30 mouse cellular contexts compared by ENCODE assay signal in the genomic region with DNA sequence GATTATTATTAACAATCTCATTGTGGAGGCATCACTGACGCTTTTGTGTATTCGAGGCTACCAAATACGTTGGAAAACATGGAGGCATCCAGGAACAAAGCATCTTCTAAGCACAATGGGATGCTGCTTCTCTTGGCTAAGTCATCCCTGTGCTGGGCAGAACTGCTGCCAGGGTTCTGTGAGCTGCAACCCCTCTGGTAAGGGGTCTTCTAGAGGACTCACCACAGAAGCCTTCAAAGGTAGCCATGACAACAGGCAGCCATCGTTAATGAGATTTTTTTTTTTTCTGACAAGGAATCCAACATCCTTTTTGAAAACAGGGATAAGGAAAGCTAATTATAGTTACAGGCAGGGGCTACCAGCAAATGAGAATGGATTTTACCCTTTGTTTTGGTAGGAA. TPM values are rescaled to one million over a fixed set of nuclear protein-coding genes. Genes with fewer than 3 reads are reported as not detected.
A peak's percentile ranks its signal among the peaks of the same experiment; 100 is the strongest.
DNase-seq lines count a peak whose midpoint lies in the region; ATAC-seq and TF ChIP-seq lines count a peak whose summit lies in the region.
"Had no signal": no experiment of that assay in that cellular context is flagged by ENCODE, and none has a peak within 500 bp of the region (broad histone marks: within the 10 kb centered on the region; RNA-seq: fewer than 3 reads in every experiment).

No protein-coding gene starts in this region.

- no peaks in the 10 kb centered on the region for H3K9me3 ChIP-seq in hindbrain, embryonic 12.5 days (replicated peaks)
- H3K9me3 ChIP-seq in hindbrain, embryonic 16.5 days (ENCODE audit: control insufficient read depth, low read length) = no peaks in the 10 kb centered on the region
- H3K9me3 ChIP-seq in forebrain, embryonic 15.5 days = no peaks in the 10 kb centered on the region
- no peaks in the 10 kb centered on the region for H3K9me3 ChIP-seq in midbrain, embryonic 11.5 days (ENCODE audit: control insufficient read depth, low read length)
- no peaks in the 10 kb centered on the region for H3K9me3 ChIP-seq in midbrain, postnatal 0 days (ENCODE audit: low read length)
- H3K9me3 ChIP-seq: embryonic facial prominence, embryonic 15.5 days; heart, embryonic 12.5 days; hindbrain, embryonic 15.5 days; kidney, embryonic 15.5 days; limb, embryonic 12.5 days had no signal

- peaks cover 9% of the 10 kb centered on the region; the same call in 1 of the 2 replicates for H3K4me1 ChIP-seq in hindbrain, embryonic 12.5 days
- no peaks in the 10 kb centered on the region for H3K4me1 ChIP-seq in hindbrain, embryonic 16.5 days (ENCODE audit: control insufficient read depth, insufficient read depth, low read depth, low read length)
- H3K4me1 ChIP-seq in forebrain, embryonic 15.5 days = peaks cover 5% of the 10 kb centered on the region
- no peaks in the 10 kb centered on the region for H3K4me1 ChIP-seq in midbrain, embryonic 11.5 days (ENCODE audit: control insufficient read depth, insufficient read depth, low read length)
- no peaks in the 10 kb centered on the region; the same call in 1 of the 2 replicates for H3K4me1 ChIP-seq in midbrain, postnatal 0 days (ENCODE audit: insufficient read depth, low read length)
- H3K4me1 ChIP-seq in lung, adult 2 months (ENCODE audit: control insufficient read depth, insufficient read depth, low read length) = no peaks in the 10 kb centered on the region
- H3K4me1 ChIP-seq in kidney, adult 2 months (ENCODE audit: control insufficient read depth, insufficient read depth, low read length) = peaks cover 3% of the 10 kb centered on the region; the same call in 1 of the 2 replicates
- H3K4me1 ChIP-seq: embryonic facial prominence, embryonic 15.5 days; heart, embryonic 12.5 days; hindbrain, embryonic 15.5 days had no signal

- no peak overlapping the region for H3K4me3 ChIP-seq in hindbrain, embryonic 12.5 days
- H3K4me3 ChIP-seq in hindbrain, embryonic 16.5 days (ENCODE audit: low read length) = no peak overlapping the region
- no peak overlapping the region for H3K4me3 ChIP-seq in forebrain, embryonic 15.5 days
- no peak overlapping the region for H3K4me3 ChIP-seq in midbrain, embryonic 11.5 days (ENCODE audit: low read depth, low read length)
- H3K4me3 ChIP-seq in midbrain, postnatal 0 days (ENCODE audit: low read depth, low read length) = no peak overlapping the region
- H3K4me3 ChIP-seq in lung, adult 2 months (replicated peaks; ENCODE audit: extremely low read depth, low read depth, low read length) = no peak overlapping the region
- H3K4me3 ChIP-seq in kidney, adult 2 months (ENCODE audit: insufficient read depth, low read depth, low read length) = no peak overlapping the region
- H3K4me3 ChIP-seq: embryonic facial prominence, embryonic 15.5 days; heart, embryonic 12.5 days; hindbrain, embryonic 15.5 days; kidney, embryonic 15.5 days; limb, embryonic 12.5 days had no signal

- no peak for TF ChIP-seq POLR2A in lung, adult 2 months (IDR thresholded peaks at IDR 0.05; ENCODE audit: borderline replicate concordance, extremely low read depth, low read depth, low read length)
- TF ChIP-seq POLR2A in kidney, adult 2 months (IDR thresholded peaks at IDR 0.05; ENCODE audit: low read depth, low read length) = no peak

- H3K9ac ChIP-seq in hindbrain, embryonic 12.5 days = no peak overlapping the region
- no peak overlapping the region for H3K9ac ChIP-seq in hindbrain, embryonic 16.5 days (ENCODE audit: low read depth, low read length)
- no peak overlapping the region for H3K9ac ChIP-seq in forebrain, embryonic 15.5 days (replicated peaks)
- H3K9ac ChIP-seq in midbrain, embryonic 11.5 days (ENCODE audit: low read length) = no peak overlapping the region
- H3K9ac ChIP-seq in midbrain, postnatal 0 days (replicated peaks; ENCODE audit: low read length, poor library complexity, severe bottlenecking) = no peak overlapping the region
- H3K9ac ChIP-seq: embryonic facial prominence, embryonic 15.5 days; heart, embryonic 12.5 days; hindbrain, embryonic 15.5 days; kidney, embryonic 15.5 days; limb, embryonic 12.5 days; liver, postnatal 0 days had no signal

- no peak for TF ChIP-seq CTCF in midbrain, postnatal 0 days (IDR thresholded peaks at IDR 0.05)
- no peak for TF ChIP-seq CTCF in lung, adult 2 months (IDR thresholded peaks at IDR 0.05; ENCODE audit: insufficient read depth, low read length)
- no peak for TF ChIP-seq CTCF in kidney, adult 2 months (conservative IDR thresholded peaks at IDR 0.05; ENCODE audit: insufficient read depth, insufficient read length, low read depth, low read length)

- DNase-seq in midbrain, embryonic 11.5 days (ENCODE audit: low spot score, missing footprints) = no peak
- DNase-seq in midbrain, postnatal 0 days (ENCODE audit: low spot score) = peak; percentile 17
- no peak for DNase-seq in lung, adult 2 months
- DNase-seq in yolk sac, embryonic 10.5 days (ENCODE audit: low spot score) = no peak
- no peak for DNase-seq in kidney, adult 2 months
- DNase-seq: adrenal gland, adult 2 months; cerebellum, adult 2 months; cerebellum, postnatal 36 days; gastrocnemius, postnatal 10 days; heart, adult 18-20 months; heart, postnatal 10 days; kidney, postnatal 36 days; liver, postnatal 0 days; lung, postnatal 10 days; right cerebral cortex, adult 18-20 months; right cerebral cortex, postnatal 4 days; thymus, postnatal 14 days had no signal

- no peak overlapping the region for H3K4me2 ChIP-seq in hindbrain, embryonic 12.5 days (replicated peaks)
- no peak overlapping the region for H3K4me2 ChIP-seq in hindbrain, embryonic 16.5 days (ENCODE audit: low read length)
- H3K4me2 ChIP-seq in forebrain, embryonic 15.5 days (replicated peaks) = no peak overlapping the region
- no peak overlapping the region for H3K4me2 ChIP-seq in midbrain, embryonic 11.5 days
- H3K4me2 ChIP-seq in midbrain, postnatal 0 days (ENCODE audit: low read depth, low read length, poor library complexity, severe bottlenecking) = no peak overlapping the region
- H3K4me2 ChIP-seq: embryonic facial prominence, embryonic 15.5 days; heart, embryonic 12.5 days; hindbrain, embryonic 15.5 days; kidney, embryonic 15.5 days; limb, embryonic 12.5 days; liver, embryonic 11.5 days had no signal

- H3K36me3 ChIP-seq in hindbrain, embryonic 12.5 days = no peaks in the 10 kb centered on the region
- H3K36me3 ChIP-seq in hindbrain, embryonic 16.5 days (ENCODE audit: control insufficient read depth, insufficient read depth, low read length) = no peaks in the 10 kb centered on the region
- H3K36me3 ChIP-seq in forebrain, embryonic 15.5 days = no peaks in the 10 kb centered on the region
- H3K36me3 ChIP-seq in midbrain, embryonic 11.5 days (ENCODE audit: control insufficient read depth, insufficient read depth, low read length) = no peaks in the 10 kb centered on the region
- no peaks in the 10 kb centered on the region for H3K36me3 ChIP-seq in midbrain, postnatal 0 days (ENCODE audit: insufficient read depth, low read length)
- no peaks in the 10 kb centered on the region for H3K36me3 ChIP-seq in kidney, adult 2 months (ENCODE audit: control insufficient read depth, insufficient read depth, low read length)
- H3K36me3 ChIP-seq: embryonic facial prominence, embryonic 15.5 days; G1E; heart, embryonic 12.5 days; hindbrain, embryonic 15.5 days; kidney, embryonic 15.5 days; limb, embryonic 12.5 days had no signal

- WGBS in hindbrain, embryonic 12.5 days = 54% methylated on average over 4 of the region's 4 CpGs
- 39% methylated on average over 4 of the region's 4 CpGs for WGBS in hindbrain, embryonic 16.5 days
- WGBS in forebrain, embryonic 15.5 days = 15% methylated on average over 4 of the region's 4 CpGs
- WGBS in midbrain, embryonic 11.5 days = 18% methylated on average over 4 of the region's 4 CpGs
- WGBS in midbrain, postnatal 0 days = 24% methylated on average over 4 of the region's 4 CpGs
- WGBS in lung, adult 2 months = 73% methylated on average over 4 of the region's 4 CpGs
- 79% methylated on average over 4 of the region's 4 CpGs for WGBS in kidney, adult 2 months

- H3K27ac ChIP-seq in hindbrain, embryonic 12.5 days = peak overlapping the region; percentile 23; the same call in 1 of the 2 replicates
- no peak overlapping the region for H3K27ac ChIP-seq in hindbrain, embryonic 16.5 days (ENCODE audit: low read depth, low read length)
- 0 out of 2 replicates have a peak overlapping the region, but pooled peaks have one; percentile 0 for H3K27ac ChIP-seq in forebrain, embryonic 15.5 days (replicated peaks)
- H3K27ac ChIP-seq in midbrain, embryonic 11.5 days (ENCODE audit: low read depth, low read length) = no peak overlapping the region
- H3K27ac ChIP-seq in midbrain, postnatal 0 days (ENCODE audit: low read depth, low read length) = peak overlapping the region; percentile 45; the same call in 1 of the 2 replicates
- H3K27ac ChIP-seq in kidney, adult 2 months (ENCODE audit: insufficient read depth, low read depth, low read length) = no peak overlapping the region
- H3K27ac ChIP-seq: embryonic facial prominence, embryonic 15.5 days; hindbrain, embryonic 15.5 days; kidney, embryonic 15.5 days; limb, embryonic 12.5 days had no signal

- ATAC-seq in hindbrain, embryonic 12.5 days (ENCODE audit: low FRiP score) = 0 out of 2 replicates have a peak, but pooled peaks have one; percentile 54
- no peak for ATAC-seq in hindbrain, embryonic 16.5 days
- 0 out of 2 replicates have a peak, but pooled peaks have one; percentile 23 for ATAC-seq in forebrain, embryonic 15.5 days (replicated peaks)
- ATAC-seq in midbrain, embryonic 11.5 days (ENCODE audit: low FRiP score) = peak; percentile 83
- no peak for ATAC-seq in midbrain, postnatal 0 days (ENCODE audit: low FRiP score)
- ATAC-seq: intestine, embryonic 16.5 days; liver, postnatal 0 days; Patski had no signal

- no peaks in the 10 kb centered on the region for H3K27me3 ChIP-seq in hindbrain, embryonic 12.5 days
- no peaks in the 10 kb centered on the region for H3K27me3 ChIP-seq in hindbrain, embryonic 16.5 days (replicated peaks; ENCODE audit: control insufficient read depth, insufficient read depth, low read length)
- H3K27me3 ChIP-seq in forebrain, embryonic 15.5 days = no peaks in the 10 kb centered on the region
- no peaks in the 10 kb centered on the region for H3K27me3 ChIP-seq in midbrain, embryonic 11.5 days (ENCODE audit: control insufficient read depth, insufficient read depth, low read length)
- H3K27me3 ChIP-seq in midbrain, postnatal 0 days (ENCODE audit: insufficient read depth, low read length) = no peaks in the 10 kb centered on the region
- H3K27me3 ChIP-seq in kidney, adult 2 months (replicated peaks; ENCODE audit: control insufficient read depth, insufficient read depth, low read length) = no peaks in the 10 kb centered on the region
- H3K27me3 ChIP-seq: CH12.LX; embryonic facial prominence, embryonic 15.5 days; heart, embryonic 12.5 days; hindbrain, embryonic 15.5 days; kidney, embryonic 15.5 days; limb, embryonic 12.5 days had no signal

RNA-seq across cellular contexts. Expression of a gene that starts 13.7 kb away (rescaled TPM):
- polyA plus RNA-seq in hindbrain, embryonic 12.5 days (2016; fragmentation: Nextera tagmentation; extraction: Ambion mirVana) = 1.1 and 1.4 TPM in 2 replicates
- 1.2 TPM in 2 replicates for polyA plus RNA-seq in hindbrain, embryonic 16.5 days (2015; fragmentation: Nextera tagmentation; extraction: Ambion mirVana)
- 1.9 and 2.0 TPM in 2 replicates for polyA plus RNA-seq in forebrain, embryonic 15.5 days (2015; fragmentation: Nextera tagmentation; extraction: Ambion mirVana)
- 0.33 and 0.46 TPM in 2 replicates for polyA plus RNA-seq in midbrain, embryonic 11.5 days (2014; fragmentation: Nextera tagmentation; extraction: Ambion mirVana)
- 0.77 and 1.5 TPM in 2 replicates for total RNA-seq in midbrain, postnatal 0 days (2014; rRNA removed)
- polyA plus RNA-seq in midbrain, postnatal 0 days (2015; fragmentation: Nextera tagmentation; extraction: Ambion mirVana) = 1.1 and 1.3 TPM in 2 replicates
- polyA plus RNA-seq in lung, adult 2 months (2012; rRNA removed) = 0.03 TPM in 1 of 2 replicates, not detected in the other
- polyA plus RNA-seq in kidney, adult 2 months (2012; rRNA removed) = 2.9 and 3.3 TPM in 2 replicates
- total RNA-seq: adrenal gland, adult 2 months; heart, adult 18-20 months had no signal
- polyA plus RNA-seq: adrenal gland, adult 2 months; G1E; Patski had no signal

Comparison
In these comparisons a context has a peak if more than half of its experiments do, and no peak if none do; other contexts are left out.
1. ATAC-seq: peak in hindbrain, embryonic 12.5 days (single experiment), forebrain, embryonic 15.5 days (single experiment) and midbrain, embryonic 11.5 days (single experiment); none in hindbrain, embryonic 16.5 days (single experiment) and midbrain, postnatal 0 days (single experiment).
2. H3K27ac ChIP-seq: peak in hindbrain, embryonic 12.5 days (single experiment), forebrain, embryonic 15.5 days (single experiment) and midbrain, postnatal 0 days (single experiment); none in hindbrain, embryonic 16.5 days (single experiment), midbrain, embryonic 11.5 days (single experiment) and kidney, adult 2 months (single experiment).